Mouse (Mus musculus): ENCODE data around the gene Ccr2.

DNA sequence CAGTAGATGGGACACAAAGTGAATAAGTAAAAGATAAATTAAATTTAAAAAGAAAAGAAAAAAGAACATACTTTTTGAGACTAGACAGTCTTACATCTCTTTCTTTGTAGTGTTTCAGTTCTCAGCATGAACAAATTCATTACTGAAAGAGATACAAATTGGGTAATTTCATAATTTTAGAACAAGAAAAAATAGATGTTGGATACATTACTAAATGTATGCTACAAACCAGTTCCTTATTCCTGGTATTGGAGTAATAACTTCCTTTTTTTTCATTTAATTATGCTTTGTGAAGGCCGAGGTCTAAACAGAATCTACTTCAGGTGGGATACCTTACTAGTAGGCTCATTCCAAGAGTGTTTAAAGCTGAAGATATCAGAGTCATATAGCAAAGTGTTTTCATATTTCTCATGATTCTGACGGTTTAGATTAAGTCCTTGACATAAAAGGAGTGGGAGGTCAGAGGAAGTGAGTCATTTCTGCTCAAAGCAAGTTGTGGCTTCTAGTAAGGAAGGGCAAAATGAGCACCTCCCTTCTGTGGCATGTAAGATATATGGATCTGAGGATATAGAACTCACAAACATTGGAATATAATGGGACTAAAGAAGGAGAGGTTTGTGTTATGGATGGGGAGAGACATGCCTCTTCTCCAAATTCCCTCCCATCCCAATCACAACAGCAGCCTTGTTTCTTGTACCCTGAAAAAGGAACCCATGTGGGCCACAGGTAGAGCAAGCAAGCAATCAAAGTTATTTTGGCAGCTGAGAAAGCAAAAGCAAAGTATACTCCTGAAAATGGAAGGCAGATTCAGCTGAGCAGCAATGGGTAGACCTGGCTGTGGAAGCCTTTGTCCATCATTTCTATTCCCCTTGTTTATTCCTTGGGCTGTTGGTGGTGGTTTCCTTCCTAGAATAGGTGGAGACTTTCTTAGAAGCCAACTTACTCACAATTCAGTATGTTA is 33.4 kb upstream of the Ccr2 start:
- no peak for TF ChIP-seq CTCF (IDR thresholded peaks at IDR 0.05; ENCODE audit: low read depth)
- TF ChIP-seq EP300 (IDR thresholded peaks at IDR 0.05; ENCODE audit: low read depth): no peak
